Mouse (Mus musculus) testis, adult 2 months (tissue): ENCODE results near the gene Duox1. TPM values are rescaled to one million over a fixed set of nuclear protein-coding genes. Genes with fewer than 3 reads are reported as not detected.
"Not testable (repeated sequence)": the region's sequence is repeated elsewhere in the genome, so short reads cannot be mapped to it uniquely, and the experiment has no call there.

Source experiments
- H3K27ac ChIP-seq: fragments of 200-500 bp; 2 replicates; pipeline ENCODE4 v1.5.1; 2012; ENCODE audit warnings: low read depth, low read length; ENCODE audit not compliant: control insufficient read depth, insufficient read depth
- H3K27me3 ChIP-seq: fragments of 200-500 bp; 2 replicates; pipeline ENCODE4 v1.6.1; 2012; ENCODE audit warnings: mild to moderate bottlenecking, low read length, moderate library complexity; ENCODE audit not compliant: control insufficient read depth, insufficient read depth
- H3K36me3 ChIP-seq: fragments of 200-500 bp; 2 replicates; pipeline ENCODE4 v1.6.1; 2012; ENCODE audit warnings: mild to moderate bottlenecking, low read length; ENCODE audit not compliant: control insufficient read depth, insufficient read depth
- H3K4me1 ChIP-seq: fragments of 200-500 bp; 2 replicates; pipeline ENCODE4 v1.6.1; 2012; ENCODE audit warnings: low read length; ENCODE audit not compliant: control insufficient read depth, insufficient read depth
- H3K4me3 ChIP-seq: fragments of 200-500 bp; 2 replicates; pipeline ENCODE4 v1.5.1; 2012; ENCODE audit warnings: low read depth, mild to moderate bottlenecking, low read length, moderate library complexity, mixed read lengths; ENCODE audit not compliant: control insufficient read depth
- CTCF ChIP-seq: fragments of 200-500 bp; IDR thresholded peaks from 2 replicates; pipeline ENCODE4 v1.5.1; 2012; ENCODE audit warnings: low read depth, mild to moderate bottlenecking, inconsistent platforms, low read length, moderate library complexity; ENCODE audit not compliant: control insufficient read depth, insufficient read depth, insufficient replicate concordance
- POLR2A ChIP-seq: fragments of 200-500 bp; IDR thresholded peaks from 2 replicates; pipeline ENCODE4 v1.6.1; 2012; ENCODE audit warnings: low read depth, mild to moderate bottlenecking, inconsistent platforms, low read length, moderate library complexity; ENCODE audit not compliant: control insufficient read depth
- polyA plus RNA-seq: library from polyadenylated mRNA; depleted of rRNA; stranded (reverse); fragments of >200 nt; gene quantifications from 2 replicates; pipeline ENCODE4 v1.2.3, GENCODE M21; 2012

The Duox1 gene
- polyA plus RNA-seq, 1 experiment, result 0.09 TPM

DNA sequence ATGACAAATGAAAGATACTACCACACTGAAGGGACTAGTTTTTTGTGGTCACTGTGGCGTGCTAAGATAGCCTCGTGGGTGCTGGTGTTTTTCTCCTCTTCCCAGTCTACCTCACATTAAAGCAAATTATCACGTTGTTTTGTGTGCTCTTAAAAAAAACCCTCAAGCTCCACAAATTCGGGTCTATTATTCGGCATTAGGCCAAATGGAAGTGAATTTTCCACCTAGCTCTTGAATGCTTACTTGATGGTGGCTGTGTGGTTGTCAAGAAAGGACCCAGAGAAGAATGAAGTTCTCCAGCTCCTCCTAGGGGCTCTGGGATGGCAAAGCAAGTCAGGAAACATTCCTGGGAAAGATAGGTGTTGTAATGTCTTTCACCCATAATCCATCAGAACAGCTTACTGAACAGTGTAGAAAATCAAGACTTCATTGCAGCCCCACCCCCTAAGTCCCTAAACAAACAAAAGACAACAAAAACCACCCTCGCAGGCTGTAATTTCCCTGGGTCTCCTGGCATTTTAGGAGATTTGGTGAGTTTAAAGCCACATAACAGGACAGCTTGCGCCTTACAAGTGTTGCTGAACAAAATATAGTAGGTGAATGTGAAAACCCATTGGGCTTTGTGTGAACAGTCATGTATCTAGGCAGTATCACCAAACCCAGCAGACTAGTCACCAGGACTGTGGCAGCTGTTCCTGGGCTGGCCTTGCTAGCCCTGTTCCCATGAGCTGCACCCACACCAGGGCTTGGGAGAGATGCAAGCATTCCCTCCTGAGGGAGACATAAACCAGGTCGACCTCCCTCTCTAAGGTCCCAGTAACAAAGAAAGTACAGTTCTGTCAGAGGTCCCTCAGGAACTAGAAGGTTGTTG is 63.2 kb downstream of the Duox1 start:
- no peaks in the 10 kb centered on the region for H3K27me3 ChIP-seq
- peaks cover 15% of the 10 kb centered on the region for H3K4me1 ChIP-seq
- no peaks in the 10 kb centered on the region for H3K36me3 ChIP-seq
- no peak for TF ChIP-seq POLR2A
- TF ChIP-seq CTCF, result no peak
- H3K27ac ChIP-seq, result no peak overlapping the region
- no peak overlapping the region for H3K4me3 ChIP-seq

DNA sequence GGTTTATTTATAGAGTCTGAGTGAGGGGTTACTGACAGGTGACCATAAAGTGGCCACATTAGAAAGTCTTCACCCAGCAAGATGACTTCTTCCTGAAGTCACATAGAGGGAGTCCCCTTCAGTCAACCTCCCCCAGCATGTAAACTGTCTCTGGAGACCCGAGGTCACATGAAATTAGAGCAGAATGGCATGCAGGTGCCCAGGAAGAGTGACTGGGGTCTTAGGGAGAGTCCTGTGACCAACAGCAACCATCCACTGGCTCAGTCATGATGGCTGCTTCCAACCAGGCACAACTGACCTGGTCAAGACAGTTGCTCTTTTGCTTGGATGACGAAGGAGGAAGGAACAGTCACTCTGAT is 63.8 kb downstream of the Duox1 start:
- Histone ChIP-seq H3K27ac (no peak overlapping the region), H3K27me3 (no peaks in the 10 kb centered on the region), H3K4me1 (peaks cover 15% of the 10 kb centered on the region), H3K4me3 (no peak overlapping the region), H3K36me3 (no peaks in the 10 kb centered on the region)
- TF ChIP-seq CTCF (no peak), POLR2A (no peak)

DNA sequence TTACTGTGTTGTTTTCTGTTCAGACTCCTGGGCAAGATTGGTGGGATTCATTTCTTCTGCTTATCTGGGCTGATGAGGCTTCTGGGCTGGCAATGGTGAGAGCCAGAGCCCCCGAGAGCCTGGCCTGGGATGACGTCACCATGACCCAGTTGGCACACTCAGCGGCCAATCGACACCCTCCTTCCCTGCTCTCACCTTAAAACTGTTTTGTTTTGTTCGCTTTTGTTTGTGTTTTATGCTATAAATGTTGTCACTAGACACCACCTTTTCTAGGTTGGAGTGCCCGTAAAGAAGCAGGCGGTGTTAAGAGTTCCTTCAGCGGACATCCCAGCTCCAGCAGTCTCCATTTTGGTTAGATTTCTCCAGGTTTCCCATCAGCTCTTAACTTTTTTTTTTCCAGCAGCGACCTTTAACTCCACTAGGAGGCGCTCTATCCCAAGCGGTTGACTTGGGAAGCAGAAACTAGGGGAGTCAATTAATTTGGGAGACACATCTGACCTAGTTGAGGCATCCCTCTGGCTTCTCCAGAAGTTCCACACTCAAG is 65.4 kb downstream of the Duox1 start:
- peaks cover 8% of the 10 kb centered on the region for H3K4me1 ChIP-seq
- no peaks in the 10 kb centered on the region for H3K27me3 ChIP-seq
- no peaks in the 10 kb centered on the region for H3K36me3 ChIP-seq
- H3K4me3 ChIP-seq, result no peak overlapping the region
- H3K27ac ChIP-seq, result no peak overlapping the region
- TF ChIP-seq CTCF (no peak), POLR2A (no peak)

DNA sequence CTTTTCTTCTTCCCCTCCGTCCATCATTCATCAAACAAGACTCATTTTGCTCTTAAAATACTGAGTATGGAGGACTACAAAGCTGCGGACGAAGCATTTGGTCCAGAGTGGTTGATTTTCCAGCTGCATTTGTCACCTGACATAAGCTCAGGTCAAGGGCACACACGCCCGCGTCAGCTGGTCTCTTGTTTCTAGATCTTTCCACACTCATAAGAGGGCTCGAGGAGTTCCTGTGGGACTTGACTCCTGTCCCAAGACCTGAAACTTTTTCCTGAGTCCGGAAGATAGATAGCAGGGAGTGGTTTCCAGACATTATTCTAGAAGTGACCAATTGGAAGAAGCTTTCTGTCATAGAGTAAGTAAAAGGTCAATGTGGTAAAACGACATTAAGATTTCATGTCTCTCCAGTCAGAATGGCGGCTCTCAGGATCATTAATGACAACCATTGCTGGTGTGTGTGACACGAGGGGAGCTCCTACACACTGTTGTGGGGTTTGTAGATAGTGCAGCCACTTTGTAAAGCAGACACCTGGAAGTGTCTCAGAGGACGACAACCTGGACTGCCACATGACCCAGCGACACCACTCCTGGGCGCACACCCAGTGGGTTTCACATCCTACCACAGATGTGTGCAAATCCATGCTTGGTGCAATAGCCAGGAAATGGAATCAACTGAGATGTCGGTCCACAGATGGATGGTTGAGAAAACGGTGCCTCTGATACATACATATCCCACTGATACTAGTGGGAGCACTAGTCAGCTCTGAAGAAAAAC is 66.0 kb downstream of the Duox1 start:
- H3K4me1 ChIP-seq, result peaks cover 3% of the 10 kb centered on the region; the same call in 1 of the 2 replicates
- H3K27me3 ChIP-seq, result no peaks in the 10 kb centered on the region
- no peak overlapping the region for H3K4me3 ChIP-seq
- TF ChIP-seq POLR2A, result no peak
- TF ChIP-seq CTCF, result no peak
- H3K36me3 ChIP-seq, result no peaks in the 10 kb centered on the region
- H3K27ac ChIP-seq, result no peak overlapping the region

DNA sequence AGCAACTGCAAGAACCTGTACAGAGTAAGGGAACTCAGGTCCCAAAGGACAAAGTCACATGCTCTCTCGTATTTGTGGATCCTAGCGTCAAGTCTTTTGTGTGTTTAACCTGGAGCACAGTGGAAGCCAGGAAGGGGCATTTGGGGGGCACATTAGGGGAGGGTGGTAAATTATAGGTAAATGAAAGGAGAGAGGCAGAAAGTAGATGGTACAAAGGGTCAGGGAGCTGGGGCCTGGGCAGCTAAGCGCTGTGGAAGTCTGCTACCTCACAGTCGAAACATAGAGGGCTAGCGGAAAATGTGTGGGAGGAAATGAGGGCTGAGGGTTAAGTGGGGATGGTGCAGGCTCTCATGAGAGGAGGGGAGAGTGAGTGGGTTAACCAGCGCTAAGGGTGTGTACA is 66.6 kb downstream of the Duox1 start:
- Histone ChIP-seq H3K27me3 (no peaks in the 10 kb centered on the region), H3K4me3 (no peak overlapping the region), H3K36me3 (no peaks in the 10 kb centered on the region), H3K4me1 (peaks cover 3% of the 10 kb centered on the region; the same call in 1 of the 2 replicates), H3K27ac (no peak overlapping the region)
- TF ChIP-seq POLR2A, result no peak
- no peak for TF ChIP-seq CTCF

DNA sequence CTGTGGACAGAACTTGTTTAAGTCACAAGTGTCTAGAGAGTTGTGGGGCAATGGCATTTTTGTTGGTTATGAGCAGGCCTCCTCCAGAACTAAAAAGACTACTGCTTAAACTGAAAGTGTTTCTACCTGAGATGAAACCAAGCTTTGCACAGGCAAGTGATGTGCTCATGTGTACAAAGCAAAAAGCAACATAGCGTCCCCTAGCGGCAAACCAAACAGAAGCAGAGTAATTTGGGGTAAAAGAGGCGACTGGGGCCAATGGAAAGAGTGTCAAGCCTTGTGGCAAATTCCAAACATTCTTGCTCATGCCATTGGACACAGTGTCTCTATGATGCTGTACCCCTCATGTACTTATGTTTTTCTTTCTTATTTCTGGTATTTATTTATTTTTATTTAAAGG is 69.6 kb downstream of the Duox1 start:
- Histone ChIP-seq H3K36me3 (no peaks in the 10 kb centered on the region), H3K4me3 (no peak overlapping the region), H3K27ac (no peak overlapping the region), H3K27me3 (no peaks in the 10 kb centered on the region), H3K4me1 (0 out of 2 replicates have a peak, but pooled peaks cover 3% of the 10 kb centered on the region)
- TF ChIP-seq CTCF, result no peak
- TF ChIP-seq POLR2A, result no peak

DNA sequence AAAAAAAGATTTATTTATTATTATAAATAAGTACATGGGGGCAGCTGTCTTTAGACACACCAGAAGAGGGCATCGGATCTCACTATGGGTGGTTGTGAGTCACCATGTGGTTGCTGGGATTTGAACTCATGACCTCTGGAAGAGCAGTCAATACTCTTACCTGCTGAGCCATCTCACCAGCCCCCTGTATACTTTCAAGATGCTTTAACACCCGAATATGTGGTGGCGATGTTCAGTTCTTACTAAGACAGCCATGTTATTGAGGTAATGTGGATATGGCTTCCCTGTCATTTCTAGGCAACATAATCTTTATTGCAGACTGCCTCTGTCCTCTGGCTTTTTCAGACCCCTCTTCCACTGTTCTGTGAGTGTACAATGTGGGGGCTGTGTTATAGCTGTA is 71.7 kb downstream of the Duox1 start:
- not testable (repeated sequence) for H3K4me3 ChIP-seq, H3K27me3 ChIP-seq, H3K36me3 ChIP-seq, H3K4me1 ChIP-seq, H3K27ac ChIP-seq
